Mouse (Mus musculus): ENCODE measurements around the gene Tpcn2. TPM values are rescaled to one million over a fixed set of nuclear protein-coding genes. Genes with fewer than 3 reads are reported as not detected.

Tpcn2 gene
- polyA plus RNA-seq, 1 experiment from 2014 or later = 3.5 TPM

DNA sequence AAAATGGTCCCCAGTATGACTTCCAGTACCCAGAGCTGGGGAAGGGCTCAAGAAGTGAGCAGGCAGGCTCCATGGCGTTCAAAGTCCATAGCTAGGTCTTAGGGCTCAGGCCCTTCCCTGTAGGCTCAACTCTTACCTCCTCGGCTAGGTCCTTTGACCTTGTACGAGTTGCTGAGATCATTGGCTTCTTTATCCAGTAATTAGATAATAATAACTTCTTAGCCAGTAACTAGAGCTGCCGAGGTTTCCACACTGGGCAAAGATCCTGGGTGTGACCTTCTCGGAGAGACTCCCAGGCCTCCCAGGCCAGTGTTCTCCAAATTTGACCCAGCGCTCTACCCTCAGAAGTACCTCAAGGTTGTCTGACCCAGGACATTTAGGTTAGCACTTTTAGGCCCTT, 57.2 kb downstream of the Tpcn2 start:
- H3K27me3 ChIP-seq (replicated peaks; ENCODE audit: control insufficient read depth, insufficient read depth, low read length) = no peaks in the 10 kb centered on the region
- no peak overlapping the region for H3K9ac ChIP-seq (ENCODE audit: low read length)
- H3K27ac ChIP-seq (ENCODE audit: low read depth) = no peak overlapping the region
- 92% methylated on average over 6 of the region's 6 CpGs for WGBS
- H3K4me1 ChIP-seq (replicated peaks; ENCODE audit: control insufficient read depth, insufficient read depth, low read length) = peaks cover 12% of the 10 kb centered on the region
- no peaks in the 10 kb centered on the region for H3K36me3 ChIP-seq (ENCODE audit: control insufficient read depth, insufficient read depth, low read length)
- H3K4me2 ChIP-seq (ENCODE audit: low read length) = no peak overlapping the region
- no peak overlapping the region for H3K4me3 ChIP-seq (ENCODE audit: low read depth, low read length)
- DNase-seq (ENCODE audit: low spot score) (no peak), ATAC-seq (replicated peaks; ENCODE audit: low FRiP score, low TSS enrichment, low read depth) (no peak)
- no peaks in the 10 kb centered on the region for H3K9me3 ChIP-seq (ENCODE audit: control insufficient read depth, low read length)

DNA sequence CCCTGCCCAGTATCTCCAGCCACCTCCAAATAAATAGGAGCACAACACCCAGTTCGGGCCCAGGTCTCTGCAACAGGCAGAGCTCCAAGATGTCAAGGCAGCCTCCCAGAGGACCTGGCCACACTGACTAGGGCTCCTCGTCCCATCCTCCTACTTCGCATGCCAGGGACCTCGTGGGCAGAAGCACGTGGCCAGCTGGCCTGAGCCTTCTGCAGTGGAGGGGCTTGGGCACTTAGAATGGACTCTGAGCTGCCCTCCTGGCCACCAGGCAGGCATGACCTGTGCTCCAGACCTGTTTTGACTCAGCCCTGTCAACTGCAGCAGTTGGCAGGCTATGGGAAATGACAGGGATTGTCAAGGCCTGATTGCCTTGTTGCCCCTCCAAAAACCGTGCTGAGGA, 58.2 kb downstream of the Tpcn2 start:
- DNase-seq (ENCODE audit: low spot score) (no peak), ATAC-seq (replicated peaks; ENCODE audit: low FRiP score, low TSS enrichment, low read depth) (no peak)
- Histone ChIP-seq H3K9ac (ENCODE audit: low read length) (no peak overlapping the region), H3K36me3 (ENCODE audit: control insufficient read depth, insufficient read depth, low read length) (no peaks in the 10 kb centered on the region), H3K27me3 (replicated peaks; ENCODE audit: control insufficient read depth, insufficient read depth, low read length) (no peaks in the 10 kb centered on the region), H3K9me3 (ENCODE audit: control insufficient read depth, low read length) (no peaks in the 10 kb centered on the region), H3K27ac (ENCODE audit: low read depth) (no peak overlapping the region), H3K4me2 (ENCODE audit: low read length) (no peak overlapping the region), H3K4me1 (replicated peaks; ENCODE audit: control insufficient read depth, insufficient read depth, low read length) (peaks cover 17% of the 10 kb centered on the region), H3K4me3 (ENCODE audit: low read depth, low read length) (no peak overlapping the region)
- 88% methylated on average over 6 of the region's 6 CpGs for WGBS

DNA sequence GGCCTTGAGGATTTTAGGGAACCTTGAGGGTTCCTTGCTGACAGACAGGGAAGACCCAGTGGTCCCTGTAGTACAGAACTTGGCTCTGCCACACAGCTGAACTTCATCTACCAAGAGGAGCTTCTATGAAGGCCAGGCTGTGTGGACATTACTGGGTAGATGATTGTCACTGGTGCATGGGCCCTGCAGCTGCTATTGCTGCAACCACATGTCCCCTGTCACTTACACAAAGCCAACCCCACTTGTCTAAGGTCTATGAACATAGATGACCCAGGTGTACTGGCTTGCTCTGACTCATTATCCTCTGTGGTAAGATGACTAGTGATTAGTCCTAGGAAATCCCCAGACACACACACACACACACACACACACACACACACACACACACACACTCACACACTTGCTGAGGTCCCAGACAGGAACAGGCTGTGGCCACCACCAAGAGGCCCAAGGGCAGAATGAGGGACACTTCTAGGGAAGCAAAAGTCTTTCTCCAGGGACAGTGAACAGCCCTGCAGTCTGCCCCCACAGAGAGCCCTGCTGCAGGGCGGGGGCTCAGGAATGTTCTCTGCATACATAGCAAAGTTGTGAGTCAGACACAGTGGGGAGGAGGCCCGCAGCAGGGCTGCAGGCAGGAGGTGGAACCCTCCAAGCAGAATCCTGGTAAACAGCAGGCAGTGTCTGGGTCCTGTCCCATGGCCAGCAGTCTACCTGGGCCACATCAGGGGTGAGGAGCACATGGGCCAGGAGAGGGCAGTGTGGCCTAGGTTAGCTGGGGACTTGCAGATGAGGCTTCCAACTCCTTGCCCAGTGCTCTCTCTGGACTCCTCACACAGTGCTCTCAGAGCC, 61.7 kb downstream of the Tpcn2 start:
- peak overlapping the region; percentile 75 for H3K27ac ChIP-seq (ENCODE audit: low read depth)
- no peak overlapping the region for H3K4me3 ChIP-seq (ENCODE audit: low read depth, low read length)
- ATAC-seq (replicated peaks; ENCODE audit: low FRiP score, low TSS enrichment, low read depth) (peak; percentile 91), DNase-seq (ENCODE audit: low spot score) (peak; percentile 78)
- no peak overlapping the region for H3K4me2 ChIP-seq (ENCODE audit: low read length)
- no peak overlapping the region for H3K9ac ChIP-seq (ENCODE audit: low read length)
- no peaks in the 10 kb centered on the region for H3K27me3 ChIP-seq (replicated peaks; ENCODE audit: control insufficient read depth, insufficient read depth, low read length)
- H3K36me3 ChIP-seq (ENCODE audit: control insufficient read depth, insufficient read depth, low read length) = no peaks in the 10 kb centered on the region
- peaks cover 17% of the 10 kb centered on the region for H3K4me1 ChIP-seq (replicated peaks; ENCODE audit: control insufficient read depth, insufficient read depth, low read length)
- H3K9me3 ChIP-seq (ENCODE audit: control insufficient read depth, low read length) = no peaks in the 10 kb centered on the region
- 0% methylated on average over 2 of the region's 2 CpGs for WGBS

DNA sequence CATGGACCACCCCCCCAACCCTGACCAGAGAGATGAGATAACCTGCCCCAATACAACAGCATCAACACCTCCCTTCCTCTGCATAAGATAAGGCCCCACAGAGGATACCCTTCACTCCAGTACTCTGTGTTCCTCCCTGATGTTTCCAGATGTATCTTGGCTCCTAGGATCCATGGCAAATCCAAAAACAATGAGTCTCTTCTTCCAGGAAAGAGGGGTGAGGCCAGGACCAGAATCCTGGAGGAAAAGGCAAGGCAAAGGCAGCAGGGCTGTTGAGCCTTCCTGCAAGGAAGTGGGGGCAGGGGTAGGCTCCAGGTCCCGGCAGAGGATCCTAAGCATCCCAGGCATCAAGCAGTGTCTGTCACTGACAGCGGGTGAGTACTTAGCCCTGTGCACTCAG, 62.5 kb downstream of the Tpcn2 start:
- Histone ChIP-seq H3K4me1 (replicated peaks; ENCODE audit: control insufficient read depth, insufficient read depth, low read length) (peaks cover 17% of the 10 kb centered on the region), H3K36me3 (ENCODE audit: control insufficient read depth, insufficient read depth, low read length) (no peaks in the 10 kb centered on the region), H3K27me3 (replicated peaks; ENCODE audit: control insufficient read depth, insufficient read depth, low read length) (no peaks in the 10 kb centered on the region), H3K27ac (ENCODE audit: low read depth) (peak overlapping the region; percentile 75), H3K4me3 (ENCODE audit: low read depth, low read length) (no peak overlapping the region), H3K4me2 (ENCODE audit: low read length) (no peak overlapping the region), H3K9ac (ENCODE audit: low read length) (no peak overlapping the region), H3K9me3 (ENCODE audit: control insufficient read depth, low read length) (no peaks in the 10 kb centered on the region)
- 36% methylated on average over 2 of the region's 2 CpGs for WGBS
- ATAC-seq (replicated peaks; ENCODE audit: low FRiP score, low TSS enrichment, low read depth) (no peak), DNase-seq (ENCODE audit: low spot score) (no peak)

DNA sequence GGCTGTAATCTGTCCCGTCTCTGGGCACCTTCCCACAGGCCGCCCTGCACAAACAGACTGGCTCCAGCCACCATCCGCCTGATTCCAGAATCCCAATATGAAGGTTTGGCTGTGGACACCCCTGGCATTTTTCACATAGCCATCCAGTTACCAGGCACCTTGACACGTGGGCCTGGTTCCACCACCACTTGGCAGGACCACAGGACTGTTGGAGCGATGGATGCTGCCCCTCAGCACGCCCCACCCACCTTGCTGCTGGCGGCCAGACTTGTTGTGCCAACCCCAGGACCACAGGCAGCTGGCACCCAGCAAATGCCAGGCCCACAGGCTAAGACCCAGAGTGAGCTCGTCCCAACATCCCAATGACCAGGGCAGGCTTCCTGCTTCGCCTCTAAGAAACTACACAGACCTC, 64.4 kb downstream of the Tpcn2 start:
- Histone ChIP-seq H3K36me3 (ENCODE audit: control insufficient read depth, insufficient read depth, low read length) (no peaks in the 10 kb centered on the region), H3K4me3 (ENCODE audit: low read depth, low read length) (no peak overlapping the region), H3K27me3 (replicated peaks; ENCODE audit: control insufficient read depth, insufficient read depth, low read length) (no peaks in the 10 kb centered on the region), H3K4me1 (replicated peaks; ENCODE audit: control insufficient read depth, insufficient read depth, low read length) (peaks cover 17% of the 10 kb centered on the region), H3K9ac (ENCODE audit: low read length) (no peak overlapping the region), H3K27ac (ENCODE audit: low read depth) (no peak overlapping the region), H3K9me3 (ENCODE audit: control insufficient read depth, low read length) (no peaks in the 10 kb centered on the region), H3K4me2 (ENCODE audit: low read length) (no peak overlapping the region)
- 77% methylated on average over 9 of the region's 9 CpGs for WGBS
- DNase-seq (ENCODE audit: low spot score) (no peak), ATAC-seq (replicated peaks; ENCODE audit: low FRiP score, low TSS enrichment, low read depth) (no peak)

DNA sequence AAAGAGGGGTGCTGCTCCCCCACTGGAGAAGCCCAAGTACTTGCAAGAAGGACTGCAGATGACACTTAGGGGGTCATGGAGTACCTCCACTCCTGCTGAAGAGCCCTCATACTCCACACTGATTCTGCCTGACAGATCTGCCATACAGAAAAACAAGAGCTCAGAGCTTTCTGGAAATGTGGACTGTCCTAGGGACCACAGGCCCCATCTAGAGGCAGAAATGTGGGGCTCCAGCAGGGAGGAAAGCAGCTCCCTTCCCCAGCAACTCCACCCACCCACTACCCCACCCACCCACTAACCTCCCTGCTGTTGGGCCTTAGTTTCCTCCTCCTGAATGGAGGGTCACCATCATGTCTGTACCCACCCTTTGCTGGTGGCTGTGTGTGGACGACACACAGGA, 67.2 kb downstream of the Tpcn2 start:
- Histone ChIP-seq H3K4me1 (replicated peaks; ENCODE audit: control insufficient read depth, insufficient read depth, low read length) (peaks cover 9% of the 10 kb centered on the region), H3K27ac (ENCODE audit: low read depth) (no peak overlapping the region), H3K4me3 (ENCODE audit: low read depth, low read length) (no peak overlapping the region), H3K9me3 (ENCODE audit: control insufficient read depth, low read length) (no peaks in the 10 kb centered on the region), H3K27me3 (replicated peaks; ENCODE audit: control insufficient read depth, insufficient read depth, low read length) (no peaks in the 10 kb centered on the region), H3K4me2 (ENCODE audit: low read length) (no peak overlapping the region), H3K36me3 (ENCODE audit: control insufficient read depth, insufficient read depth, low read length) (no peaks in the 10 kb centered on the region), H3K9ac (ENCODE audit: low read length) (no peak overlapping the region)
- 47% methylated on average over 1 of the region's 1 CpGs for WGBS
- DNase-seq (ENCODE audit: low spot score) (no peak), ATAC-seq (replicated peaks; ENCODE audit: low FRiP score, low TSS enrichment, low read depth) (no peak)

DNA sequence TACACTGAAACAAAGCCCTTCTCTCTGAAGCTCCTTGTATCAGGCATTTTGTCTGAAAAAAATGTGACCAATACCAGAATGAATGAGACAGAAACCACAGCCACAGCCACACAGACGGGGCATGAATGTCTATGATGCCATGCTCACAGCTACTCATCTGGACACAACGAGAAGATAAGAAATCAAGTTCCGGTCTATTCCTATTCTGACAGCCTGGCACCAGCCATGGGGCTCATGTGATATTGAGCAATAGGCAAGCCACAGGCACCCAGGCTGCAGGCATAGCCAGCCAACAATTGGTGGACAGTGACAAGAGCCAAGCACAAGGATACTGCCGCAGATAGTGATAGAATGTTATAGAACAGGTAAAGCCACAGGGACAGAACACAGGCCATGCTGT, 68.3 kb downstream of the Tpcn2 start:
- Histone ChIP-seq H3K4me3 (ENCODE audit: low read depth, low read length) (no peak overlapping the region), H3K4me1 (replicated peaks; ENCODE audit: control insufficient read depth, insufficient read depth, low read length) (peaks cover 12% of the 10 kb centered on the region), H3K27ac (ENCODE audit: low read depth) (no peak overlapping the region), H3K4me2 (ENCODE audit: low read length) (no peak overlapping the region), H3K9ac (ENCODE audit: low read length) (no peak overlapping the region), H3K36me3 (ENCODE audit: control insufficient read depth, insufficient read depth, low read length) (no peaks in the 10 kb centered on the region), H3K9me3 (ENCODE audit: control insufficient read depth, low read length) (no peaks in the 10 kb centered on the region), H3K27me3 (replicated peaks; ENCODE audit: control insufficient read depth, insufficient read depth, low read length) (no peaks in the 10 kb centered on the region)
- ATAC-seq (replicated peaks; ENCODE audit: low FRiP score, low TSS enrichment, low read depth) (no peak), DNase-seq (ENCODE audit: low spot score) (no peak)
- 85% methylated on average over 4 of the region's 4 CpGs for WGBS

DNA sequence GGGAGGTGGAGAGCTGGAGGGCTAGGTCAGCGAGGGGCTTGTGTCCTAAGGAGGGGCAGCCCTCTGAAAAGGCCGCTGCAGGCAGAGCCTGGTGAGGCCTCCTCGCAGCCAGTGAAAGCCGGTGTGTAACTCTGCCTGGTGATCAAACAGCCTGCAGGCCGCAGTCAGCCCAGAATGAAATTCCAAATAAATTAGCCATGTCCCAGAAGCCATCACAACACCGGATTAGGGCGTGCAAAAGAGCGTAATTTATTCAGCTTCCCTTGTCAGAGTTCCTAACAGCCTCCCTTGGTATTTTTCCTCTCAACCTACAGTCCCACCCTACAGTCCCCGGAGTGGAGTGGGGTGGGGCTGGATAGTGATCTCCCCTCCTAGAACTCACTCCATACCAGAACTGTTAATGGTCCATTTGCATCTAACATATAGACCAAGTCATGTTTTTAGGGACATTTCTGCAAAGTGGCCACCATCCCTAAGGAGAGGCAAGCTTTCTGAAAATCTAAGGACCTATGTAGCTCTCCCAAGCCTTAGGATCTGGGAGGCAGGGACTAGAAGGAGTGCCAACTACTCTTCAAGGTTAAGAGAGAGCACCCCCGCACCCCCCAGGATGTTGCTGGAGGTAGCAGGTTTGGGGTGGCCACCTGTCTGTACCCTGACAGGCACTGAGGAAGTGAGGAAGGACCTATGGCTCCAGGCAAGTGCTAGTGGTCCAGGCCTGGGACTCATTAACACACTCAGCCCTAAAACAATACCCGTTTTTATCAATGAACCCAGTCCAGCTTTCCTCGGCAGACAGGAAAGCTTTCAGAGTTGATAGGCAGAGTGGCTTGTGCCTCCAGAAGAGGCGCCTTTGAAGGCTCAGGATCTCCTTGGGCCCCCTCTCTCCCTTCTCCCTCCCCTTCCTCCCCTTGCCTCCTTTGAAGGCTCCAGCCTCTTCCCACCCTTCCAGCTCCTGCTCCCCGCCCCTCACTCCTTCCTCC, 71.8 kb downstream of the Tpcn2 start:
- no peaks in the 10 kb centered on the region for H3K27me3 ChIP-seq (replicated peaks; ENCODE audit: control insufficient read depth, insufficient read depth, low read length)
- 27% methylated on average over 13 of the region's 14 CpGs for WGBS
- DNase-seq (ENCODE audit: low spot score) = peak; percentile 68
- ATAC-seq (replicated peaks; ENCODE audit: low FRiP score, low TSS enrichment, low read depth) = no peak
- H3K9me3 ChIP-seq (ENCODE audit: control insufficient read depth, low read length) = no peaks in the 10 kb centered on the region
- H3K27ac ChIP-seq (ENCODE audit: low read depth) = no peak overlapping the region
- no peak overlapping the region; the same call in 1 of the 2 replicates for H3K9ac ChIP-seq (ENCODE audit: low read length)
- no peak overlapping the region for H3K4me3 ChIP-seq (ENCODE audit: low read depth, low read length)
- no peak overlapping the region for H3K4me2 ChIP-seq (ENCODE audit: low read length)
- H3K36me3 ChIP-seq (ENCODE audit: control insufficient read depth, insufficient read depth, low read length) = no peaks in the 10 kb centered on the region
- peaks cover 15% of the 10 kb centered on the region for H3K4me1 ChIP-seq (replicated peaks; ENCODE audit: control insufficient read depth, insufficient read depth, low read length)

Data from intestine, embryonic 14.5 days (tissue).